Mouse (Mus musculus) heart, adult 2 months (tissue): Measurements from ENCODE around the gene Cks1b.

ENCODE experiments used
- CTCF ChIP-seq: fragments of 200-600 bp; IDR thresholded peaks from 2 replicates; pipeline ENCODE4 v1.8.1; 2022; ENCODE audit warnings: antibody characterized with exemption, mild to moderate bottlenecking, moderate library complexity
- EP300 ChIP-seq: fragments of 200-500 bp; IDR thresholded peaks from 2 replicates; pipeline ENCODE4 v1.6.1; 2011; ENCODE audit warnings: low read depth, low read length, control low read depth; ENCODE audit not compliant: insufficient read depth

DNA sequence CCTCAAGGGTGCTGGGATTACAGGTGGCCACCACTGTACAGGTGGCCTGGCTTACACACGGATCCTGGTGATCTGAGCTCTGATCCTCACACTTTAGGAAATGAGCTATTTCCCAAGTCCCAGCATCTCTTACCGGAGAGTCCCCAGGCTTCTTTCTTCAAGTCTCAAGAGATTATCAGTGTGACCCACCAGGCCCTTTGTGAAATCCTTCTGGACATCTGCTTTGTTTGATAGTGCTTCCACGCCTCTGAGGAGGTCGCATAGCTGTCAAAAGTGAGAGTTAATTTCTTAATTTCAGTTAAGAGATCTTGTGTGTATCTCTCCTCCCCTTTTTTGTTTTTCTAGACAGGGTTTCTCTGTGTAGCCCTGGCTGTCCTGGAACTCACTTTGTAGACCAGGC is 7.7 kb upstream of the Cks1b start:
- TF ChIP-seq CTCF (no peak), EP300 (no peak)
